Mouse (Mus musculus): ENCODE measurements around the gene Mei1.

GRCm38 (mm10) chr15:82158243-82159035 lies 88.6 kb downstream of the Mei1 start:
- TF ChIP-seq CTCF (IDR thresholded peaks at IDR 0.05; ENCODE audit: low read depth, low read length) (no peak), POLR2AphosphoS5 (IDR thresholded peaks at IDR 0.05; ENCODE audit: insufficient replicate concordance, low read depth, low read length) (no peak), GATA1 (IDR thresholded peaks at IDR 0.05; ENCODE audit: borderline replicate concordance, low read length) (no peak), GATA2 (IDR thresholded peaks at IDR 0.05; ENCODE audit: borderline replicate concordance, low read depth, low read length) (no peak), TAL1 (conservative IDR thresholded peaks at IDR 0.05; ENCODE audit: low read depth, low read length) (no peak)

Data from G1E (cell line).